Mouse (Mus musculus): ENCODE results near the gene Fmnl2. TPM values are rescaled to one million over a fixed set of nuclear protein-coding genes. Genes with fewer than 3 reads are reported as not detected.

The Fmnl2 gene
- total RNA-seq, 2 experiments from 2014 or later, result 6.5 to 9.1 TPM

GRCm38 (mm10) chr2:53000446-53000845, 142.8 kb downstream of the Fmnl2 start:
- intact Hi-C loops (cut with DNase I; ENCODE audit: low total_unique reads), result loop anchor here (10.0 kb wide), 1 partner anchor 246 kb away; no protein-coding TSS in a partner anchor

GRCm38 (mm10) chr2:53006161-53006560, 148.5 kb downstream of the Fmnl2 start:
- intact Hi-C loops (cut with DNase I; ENCODE audit: low total_unique reads), result loop anchor here (2.0 to 10.0 kb wide), 2 partner anchors 77 to 251 kb away; no protein-coding TSS in a partner anchor
- DNase-seq, result no peak

More at GRCm38 (mm10) chr2:53000446-53000845, 142.8 kb downstream of the Fmnl2 start:
- DNase-seq, result no peak

GRCm38 (mm10) chr2:53007142-53007541, 149.5 kb downstream of the Fmnl2 start:
- DNase-seq, result peak; percentile 64
- intact Hi-C loops (cut with DNase I; ENCODE audit: low total_unique reads), result loop anchor here (2.0 to 10.0 kb wide), 2 partner anchors 76 to 252 kb away; no protein-coding TSS in a partner anchor

- intact Hi-C loops (cut with DNase I; ENCODE audit: low total_unique reads), result no loop called here
- no peak for DNase-seq
These were observed 155.4 kb downstream of the Fmnl2 start for GRCm38 (mm10) chr2:53013051-53013450.

GRCm38 (mm10) chr2:53014451-53014850, 156.8 kb downstream of the Fmnl2 start:
- DNase-seq, result no peak
- intact Hi-C loops (cut with DNase I; ENCODE audit: low total_unique reads), result no loop called here

- DNase-seq, result no peak
- intact Hi-C loops (cut with DNase I; ENCODE audit: low total_unique reads), result no loop called here
These were observed 165.3 kb downstream of the Fmnl2 start for GRCm38 (mm10) chr2:53022982-53023381.

- intact Hi-C loops (cut with DNase I; ENCODE audit: low total_unique reads), result no loop called here
- DNase-seq, result peak; percentile 38
These were observed 168.6 kb downstream of the Fmnl2 start for GRCm38 (mm10) chr2:53026056-53026769.

GRCm38 (mm10) chr2:53028868-53029267, 171.2 kb downstream of the Fmnl2 start:
- intact Hi-C loops (cut with DNase I; ENCODE audit: low total_unique reads), result no loop called here
- no peak for DNase-seq

GRCm38 (mm10) chr2:53029716-53030431, 172.2 kb downstream of the Fmnl2 start:
- intact Hi-C loops (cut with DNase I; ENCODE audit: low total_unique reads), result no loop called here
- no peak for DNase-seq

- intact Hi-C loops (cut with DNase I; ENCODE audit: low total_unique reads), result no loop called here
- DNase-seq, result no peak
These were observed 172.8 kb downstream of the Fmnl2 start for GRCm38 (mm10) chr2:53030432-53030826.

- no peak for DNase-seq
- intact Hi-C loops (cut with DNase I; ENCODE audit: low total_unique reads), result no loop called here
These were observed 180.6 kb downstream of the Fmnl2 start for GRCm38 (mm10) chr2:53038253-53038652.

- intact Hi-C loops (cut with DNase I; ENCODE audit: low total_unique reads), result no loop called here
- DNase-seq, result no peak
These were observed 181.1 kb downstream of the Fmnl2 start for GRCm38 (mm10) chr2:53038737-53039136.

- DNase-seq, result no peak
- intact Hi-C loops (cut with DNase I; ENCODE audit: low total_unique reads), result no loop called here
These were observed 189.4 kb downstream of the Fmnl2 start for GRCm38 (mm10) chr2:53047031-53047430.

GRCm38 (mm10) chr2:53047749-53048387, 190.2 kb downstream of the Fmnl2 start:
- intact Hi-C loops (cut with DNase I; ENCODE audit: low total_unique reads), result no loop called here
- DNase-seq, result no peak

- intact Hi-C loops (cut with DNase I; ENCODE audit: low total_unique reads), result no loop called here
- no peak for DNase-seq
These were observed 192.7 kb downstream of the Fmnl2 start for GRCm38 (mm10) chr2:53050376-53050775.

- intact Hi-C loops (cut with DNase I; ENCODE audit: low total_unique reads), result no loop called here
- no peak for DNase-seq
These were observed 193.8 kb downstream of the Fmnl2 start for GRCm38 (mm10) chr2:53051502-53051901.

GRCm38 (mm10) chr2:53053714-53054113, 196.1 kb downstream of the Fmnl2 start:
- no peak for DNase-seq
- intact Hi-C loops (cut with DNase I; ENCODE audit: low total_unique reads), result no loop called here

- no peak for DNase-seq
- intact Hi-C loops (cut with DNase I; ENCODE audit: low total_unique reads), result no loop called here
These were observed 198.9 kb downstream of the Fmnl2 start for GRCm38 (mm10) chr2:53056556-53056955.

GRCm38 (mm10) chr2:53057291-53057690, 199.6 kb downstream of the Fmnl2 start:
- intact Hi-C loops (cut with DNase I; ENCODE audit: low total_unique reads), result no loop called here
- DNase-seq, result no peak

GRCm38 (mm10) chr2:53061363-53062000, 203.8 kb downstream of the Fmnl2 start:
- no peak for DNase-seq
- intact Hi-C loops (cut with DNase I; ENCODE audit: low total_unique reads), result no loop called here
